Mouse (Mus musculus) CD4-positive, CD25-positive, alpha-beta regulatory T cell, adult 2 months (primary cell): Measurements from ENCODE around the gene Trim47.

Experiments
- DNase-seq: peaks from one replicate; pipeline ENCODE4 v3.0.0-alpha.2; 2012; ENCODE audit warnings: low read depth, low spot score

The Trim47 gene

GRCm38 (mm10) chr11:116062521-116062920, 64.5 kb downstream of the Trim47 start:
- DNase-seq, result no peak

GRCm38 (mm10) chr11:116061641-116062415, 65.2 kb downstream of the Trim47 start:
- no peak for DNase-seq

GRCm38 (mm10) chr11:116060596-116060995, 66.4 kb downstream of the Trim47 start:
- no peak for DNase-seq

GRCm38 (mm10) chr11:116059691-116060025, 67.4 kb downstream of the Trim47 start:
- no peak for DNase-seq

- DNase-seq, result no peak
These were observed 67.9 kb downstream of the Trim47 start for GRCm38 (mm10) chr11:116058868-116059690.

- DNase-seq, result no peak
These were observed 68.9 kb downstream of the Trim47 start for GRCm38 (mm10) chr11:116058022-116058614.

GRCm38 (mm10) chr11:116057237-116057881, 69.7 kb downstream of the Trim47 start:
- no peak for DNase-seq

- DNase-seq, result no peak
These were observed 71.1 kb downstream of the Trim47 start for GRCm38 (mm10) chr11:116055873-116056272.
